Comparison of ENCODE assay signal across 33 mouse cellular contexts in genomic region chr7:127698986-127699385, GRCm38 (mm10). TPM values are rescaled to one million over a fixed set of nuclear protein-coding genes. Genes with fewer than 3 reads are reported as not detected.
A peak's percentile ranks its signal among the peaks of the same experiment; 100 is the strongest.
DNase-seq lines count a peak whose midpoint lies in the region; ATAC-seq and TF ChIP-seq lines count a peak whose summit lies in the region.
"Had no signal": no experiment of that assay in that cellular context is flagged by ENCODE, and none has a peak within 500 bp of the region (broad histone marks: within the 10 kb centered on the region; RNA-seq: fewer than 3 reads in every experiment).

No protein-coding gene starts in this region.

- 0 out of 2 replicates have a peak overlapping the region, but pooled peaks have one; percentile 1 for H3K27ac ChIP-seq in gastrocnemius, adult 2 months
- no peak overlapping the region for H3K27ac ChIP-seq in intestine, embryonic 16.5 days (ENCODE audit: low read length)
- H3K27ac ChIP-seq: embryonic facial prominence, embryonic 15.5 days; heart, embryonic 10.5 days; hindbrain, embryonic 14.5 days; kidney, postnatal 0 days; limb, embryonic 12.5 days; liver, embryonic 12.5 days; midbrain, embryonic 13.5 days; neural tube, embryonic 12.5 days had no signal

- H3K4me3 ChIP-seq in gastrocnemius, adult 2 months = no peak overlapping the region
- H3K4me3 ChIP-seq in intestine, embryonic 16.5 days (ENCODE audit: low read length) = no peak overlapping the region
- H3K4me3 ChIP-seq: embryonic facial prominence, embryonic 15.5 days; heart, embryonic 10.5 days; limb, embryonic 12.5 days; liver, embryonic 12.5 days; megakaryocyte, embryonic 14.5 days; midbrain, embryonic 13.5 days; neural tube, embryonic 12.5 days had no signal

- no peaks in the 10 kb centered on the region for H3K9me3 ChIP-seq in intestine, embryonic 16.5 days (ENCODE audit: control insufficient read depth, low read length)
- H3K9me3 ChIP-seq: embryonic facial prominence, embryonic 15.5 days; G1E; heart, embryonic 10.5 days; limb, embryonic 12.5 days; liver, embryonic 12.5 days; megakaryocyte, embryonic 14.5 days; midbrain, embryonic 13.5 days; neural tube, embryonic 12.5 days had no signal

- WGBS in intestine, embryonic 16.5 days = 77% methylated on average over 6 of the region's 6 CpGs

- H3K4me1 ChIP-seq in intestine, embryonic 16.5 days (ENCODE audit: control insufficient read depth, insufficient read depth, low read length) = no peaks in the 10 kb centered on the region
- H3K4me1 ChIP-seq: embryonic facial prominence, embryonic 15.5 days; limb, embryonic 12.5 days; midbrain, embryonic 13.5 days; neural tube, embryonic 12.5 days had no signal

- TF ChIP-seq CTCF in gastrocnemius, adult 2 months (IDR thresholded peaks at IDR 0.05) = no peak

- DNase-seq in adrenal gland, adult 8-10 months = peak; percentile 59
- DNase-seq in adrenal gland, postnatal 4 days (ENCODE audit: low spot score in 2 of 2) = no peak
- peak; percentile 28 for DNase-seq in gastrocnemius, adult 2 months
- no peak for DNase-seq in gastrocnemius, postnatal 36 days
- peak; percentile 38 for DNase-seq in 3T3-L1 (ENCODE audit: low read depth, low spot score)
- peak; percentile 62 for DNase-seq in adrenal gland, postnatal 14 days
- no peak for DNase-seq in testis, postnatal 10 days (ENCODE audit: low spot score)
- DNase-seq: heart, postnatal 4 days; kidney, adult 2 months; lung, adult 18-20 months; lung, postnatal 36 days had no signal

- H3K36me3 ChIP-seq in intestine, embryonic 16.5 days (ENCODE audit: control insufficient read depth, insufficient read depth, low read length) = peaks cover 4% of the 10 kb centered on the region; the same call in 1 of the 2 replicates

- intact Hi-C loops in gastrocnemius, adult 2 months (cut with DNase I) = no loop called here
- intact Hi-C loops in gastrocnemius, postnatal 36 days (cut with DNase I) = no loop called here

- ATAC-seq in intestine, embryonic 16.5 days = no peak
- ATAC-seq: forebrain, embryonic 16.5 days; inflammation-experienced regulatory T-cells, adult 6 months; liver, embryonic 12.5 days; midbrain, embryonic 13.5 days had no signal

- H3K4me2 ChIP-seq in intestine, embryonic 16.5 days (ENCODE audit: low read depth, low read length) = no peak overlapping the region
- H3K4me2 ChIP-seq: embryonic facial prominence, embryonic 15.5 days; hindbrain, embryonic 14.5 days; limb, embryonic 12.5 days; liver, embryonic 12.5 days; midbrain, embryonic 13.5 days; neural tube, embryonic 12.5 days had no signal

- H3K9ac ChIP-seq in intestine, embryonic 16.5 days (ENCODE audit: low read depth, low read length) = no peak overlapping the region
- H3K9ac ChIP-seq: embryonic facial prominence, embryonic 15.5 days; hindbrain, embryonic 14.5 days; limb, embryonic 12.5 days; liver, embryonic 12.5 days; midbrain, embryonic 13.5 days; neural tube, embryonic 12.5 days had no signal

- no peaks in the 10 kb centered on the region for H3K27me3 ChIP-seq in intestine, embryonic 16.5 days (replicated peaks; ENCODE audit: control insufficient read depth, insufficient read depth, low read length)
- H3K27me3 ChIP-seq: CH12.LX; embryonic facial prominence, embryonic 15.5 days; limb, embryonic 12.5 days; liver, embryonic 12.5 days; megakaryocyte, embryonic 14.5 days; midbrain, embryonic 13.5 days; neural tube, embryonic 12.5 days had no signal

RNA-seq across cellular contexts. Expression of gene Bcl7c, which starts 9.7 kb away (rescaled TPM):
- total RNA-seq in adrenal gland, adult 8-10 months (2022) = 100 to 1,000 TPM in 2 of 4 experiments, 10 to 100 TPM in 2; 75.9 to 120 (median 98.1) TPM
- 100 to 1,000 TPM; 129 to 135 TPM for total RNA-seq in adrenal gland, postnatal 4 days (2021)
- total RNA-seq in gastrocnemius, adult 2 months (2021) = 10 to 100 TPM; 26.7 to 32.9 TPM
- 10 to 100 TPM; 33.7 to 35.3 TPM for total RNA-seq in gastrocnemius, postnatal 36 days (2021)
- 64.8 and 69.2 TPM in 2 replicates for total RNA-seq in adrenal gland, postnatal 14 days (2021)
- polyA plus RNA-seq in intestine, embryonic 16.5 days (2015; fragmentation: Nextera tagmentation; extraction: Ambion mirVana) = 24.9 and 34.5 TPM in 2 replicates

RNA-seq across cellular contexts. Expression of gene Ctf1, which starts 13.6 kb away (rescaled TPM):
- 1 to 10 TPM; 2.2 to 4.5 (median 2.7) TPM for total RNA-seq in adrenal gland, adult 8-10 months (2022)
- 1 to 10 TPM; 5.2 to 5.4 TPM for total RNA-seq in adrenal gland, postnatal 4 days (2021)
- total RNA-seq in gastrocnemius, adult 2 months (2021) = 10 to 100 TPM; 16.8 to 18.1 TPM
- 10 to 100 TPM; 14.6 to 18.7 TPM for total RNA-seq in gastrocnemius, postnatal 36 days (2021)
- 4.7 and 5.1 TPM in 2 replicates for total RNA-seq in adrenal gland, postnatal 14 days (2021)
- 5.2 and 6.5 TPM in 2 replicates for polyA plus RNA-seq in intestine, embryonic 16.5 days (2015; fragmentation: Nextera tagmentation; extraction: Ambion mirVana)
- total RNA-seq: CH12.LX; monocyte, adult 5-6 weeks had no signal
- polyA plus RNA-seq: inflammation-experienced regulatory T-cells, adult 6 months had no signal

RNA-seq across cellular contexts. Expression of gene Ctf2, which starts 33.0 kb away (rescaled TPM):
- total RNA-seq in adrenal gland, adult 8-10 months (2022) = not detected
- not detected for total RNA-seq in adrenal gland, postnatal 4 days (2021)
- not detected for total RNA-seq in gastrocnemius, adult 2 months (2021)
- not detected for total RNA-seq in gastrocnemius, postnatal 36 days (2021)
- not detected in 2 replicates for total RNA-seq in adrenal gland, postnatal 14 days (2021)
- polyA plus RNA-seq in intestine, embryonic 16.5 days (2015; fragmentation: Nextera tagmentation; extraction: Ambion mirVana) = 0.07 and 0.12 TPM in 2 replicates
- total RNA-seq: CH12.LX; common myeloid progenitor, adult 5-6 weeks; gastrocnemius, postnatal 4 days; heart, postnatal 4 days; layer of hippocampus, postnatal 25 days; left cerebral cortex, postnatal 10 days had no signal
- polyA plus RNA-seq: brain, embryonic 14.5 days; G1E; inflammation-experienced regulatory T-cells, adult 6 months; kidney, adult 2 months; kidney, postnatal 0 days; large intestine, adult 2 months; thymus, postnatal 0 days had no signal

RNA-seq across cellular contexts. Expression of gene Fbxl19, which starts 45.4 kb away (rescaled TPM):
- 10 to 100 TPM; 13.5 to 18.6 (median 16.5) TPM for total RNA-seq in adrenal gland, adult 8-10 months (2022)
- total RNA-seq in adrenal gland, postnatal 4 days (2021) = 10 to 100 TPM; 24.6 to 26.0 TPM
- 1 to 10 TPM; 1.2 to 2.0 TPM for total RNA-seq in gastrocnemius, adult 2 months (2021)
- total RNA-seq in gastrocnemius, postnatal 36 days (2021) = 1 to 10 TPM; 1.9 to 2.5 TPM
- total RNA-seq in adrenal gland, postnatal 14 days (2021) = 12.8 and 14.5 TPM in 2 replicates
- 1.9 and 2.4 TPM in 2 replicates for polyA plus RNA-seq in intestine, embryonic 16.5 days (2015; fragmentation: Nextera tagmentation; extraction: Ambion mirVana)

Comparison
In these comparisons a context has a peak if more than half of its experiments do, and no peak if none do; other contexts are left out.
1. DNase-seq: peak in adrenal gland, adult 8-10 months (single experiment), gastrocnemius, adult 2 months (single experiment), 3T3-L1 (single experiment) and adrenal gland, postnatal 14 days (single experiment); none in adrenal gland, postnatal 4 days (0 of 2), gastrocnemius, postnatal 36 days (0 of 2) and testis, postnatal 10 days (single experiment).